Mouse (Mus musculus) lung, postnatal 0 days (tissue): Measurements from ENCODE around the gene Pdcd7. TPM values are rescaled to one million over a fixed set of nuclear protein-coding genes. Genes with fewer than 3 reads are reported as not detected.

Experiments used
- ATAC-seq: fragments of 200-750 bp; cut with Nextera tagmentation; 2 replicates; pipeline ENCODE4 v1.8.0; 2017; ENCODE audit warnings: moderate library complexity
- DNase-seq: peaks from one replicate; pipeline ENCODE4 v3.0.0-alpha.2; 2016; ENCODE audit warnings: low spot score
- H3K27ac ChIP-seq: fragments of 300-500 bp; sonication (generic); 2 replicates; pipeline ENCODE4 v1.5.1; 2014; ENCODE audit warnings: antibody characterized with exemption, mild to moderate bottlenecking, low read length, mixed read lengths
- H3K27me3 ChIP-seq: fragments of 300-500 bp; sonication (generic); replicated peaks from 2 replicates; pipeline ENCODE4 v1.6.1; 2014; ENCODE audit warnings: low read length, mixed read lengths; ENCODE audit not compliant: insufficient read depth
- H3K36me3 ChIP-seq: fragments of 300-500 bp; sonication (generic); 2 replicates; pipeline ENCODE4 v1.6.1; 2014; ENCODE audit warnings: low read length, mixed read lengths; ENCODE audit not compliant: insufficient read depth
- H3K4me1 ChIP-seq: fragments of 300-500 bp; sonication (generic); 2 replicates; pipeline ENCODE4 v1.6.1; 2014; ENCODE audit warnings: antibody characterized with exemption, low read depth, low read length, mixed read lengths; ENCODE audit not compliant: insufficient read depth
- H3K4me2 ChIP-seq: fragments of 300-500 bp; sonication (generic); replicated peaks from 2 replicates; pipeline ENCODE4 v1.6.1; 2014; ENCODE audit warnings: low read depth, mild to moderate bottlenecking, low read length, moderate library complexity, mixed read lengths
- H3K4me3 ChIP-seq: fragments of 300-500 bp; sonication (generic); 2 replicates; pipeline ENCODE4 v1.5.1; 2014; ENCODE audit warnings: low read depth, low read length
- H3K9ac ChIP-seq: fragments of 300-500 bp; sonication (generic); replicated peaks from 2 replicates; pipeline ENCODE4 v1.6.1; 2014; ENCODE audit warnings: low read depth, mild to moderate bottlenecking
- H3K9me3 ChIP-seq: fragments of 300-500 bp; sonication (generic); 2 replicates; pipeline ENCODE4 v1.6.1; 2016; ENCODE audit warnings: low read length, mixed read lengths
- CTCF ChIP-seq: IDR thresholded peaks from 2 replicates; pipeline ENCODE4 v1.5.1; 2016; ENCODE audit warnings: antibody characterized with exemption, mild to moderate bottlenecking
- EP300 ChIP-seq: IDR thresholded peaks from 2 replicates; pipeline ENCODE4 v1.6.1; 2016; ENCODE audit warnings: antibody characterized with exemption, mild to moderate bottlenecking, control low read depth
- WGBS: fragments of 180-500 bp; shearing (Covaris S2); extraction: QIAGEN DNeasy Blood & Tissue Kit; methylation state at CpG from one replicate; pipeline ENCODE4 v1.1.7; 2014; 5-methylcytosine and 5-hydroxymethylcytosine counted together
- polyA plus RNA-seq: library from polyadenylated mRNA; unstranded; fragments of >200 nt; fragmentation: Nextera tagmentation; extraction: Ambion mirVana; gene quantifications from 2 replicates; pipeline ENCODE4 v1.2.1, GENCODE M21; 2015

Gene Pdcd7
- polyA plus RNA-seq, 1 experiment from 2014 or later, result 8.6 TPM

DNA sequence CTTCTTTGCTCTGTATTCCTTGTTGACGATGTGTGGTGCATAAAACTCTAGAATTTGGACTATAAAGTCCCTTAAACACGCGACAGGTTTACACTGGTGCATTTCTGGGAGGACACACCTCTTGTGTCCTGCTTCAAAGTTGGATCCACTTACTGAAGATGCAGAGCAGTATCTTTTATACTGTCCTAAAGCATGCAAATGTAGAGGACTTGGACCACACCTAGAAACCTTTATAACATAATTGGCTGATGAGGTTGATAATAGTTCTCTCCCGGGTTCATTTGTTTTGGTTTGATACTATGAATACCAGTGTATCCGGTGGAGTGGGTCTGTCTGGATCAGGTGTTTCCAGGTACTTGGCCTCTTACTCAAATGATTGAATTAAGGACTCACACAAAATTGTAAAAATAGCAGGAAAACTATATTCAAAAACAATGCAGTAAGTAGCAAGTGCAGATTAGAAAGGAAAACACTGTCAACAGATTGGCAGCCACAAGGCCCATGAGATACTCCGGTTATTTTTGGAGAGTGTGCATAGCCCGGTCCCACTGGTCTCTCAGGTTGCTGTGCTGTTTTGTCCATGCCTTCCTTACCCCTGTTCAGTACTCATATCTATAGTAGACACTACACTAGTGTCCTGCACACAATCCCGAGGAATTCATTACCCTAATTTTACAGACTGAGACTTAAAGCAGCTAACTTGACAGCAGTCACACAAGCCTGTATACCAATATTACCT is 1.4 kb downstream of the Pdcd7 start:
- H3K27me3 ChIP-seq, result no peaks in the 10 kb centered on the region
- ATAC-seq, result no peak
- peak overlapping the region; percentile 98 for H3K27ac ChIP-seq
- H3K4me2 ChIP-seq, result peak overlapping the region; percentile 91
- peaks cover 10% of the 10 kb centered on the region for H3K4me1 ChIP-seq
- H3K9ac ChIP-seq, result peak overlapping the region; percentile 96
- DNase-seq, result peak; percentile 22
- TF ChIP-seq CTCF (no peak), EP300 (no peak)
- H3K9me3 ChIP-seq, result no peaks in the 10 kb centered on the region
- WGBS, result 31% methylated on average over 8 of the region's 8 CpGs
- H3K36me3 ChIP-seq, result no peaks in the 10 kb centered on the region
- H3K4me3 ChIP-seq, result peak overlapping the region; percentile 93

DNA sequence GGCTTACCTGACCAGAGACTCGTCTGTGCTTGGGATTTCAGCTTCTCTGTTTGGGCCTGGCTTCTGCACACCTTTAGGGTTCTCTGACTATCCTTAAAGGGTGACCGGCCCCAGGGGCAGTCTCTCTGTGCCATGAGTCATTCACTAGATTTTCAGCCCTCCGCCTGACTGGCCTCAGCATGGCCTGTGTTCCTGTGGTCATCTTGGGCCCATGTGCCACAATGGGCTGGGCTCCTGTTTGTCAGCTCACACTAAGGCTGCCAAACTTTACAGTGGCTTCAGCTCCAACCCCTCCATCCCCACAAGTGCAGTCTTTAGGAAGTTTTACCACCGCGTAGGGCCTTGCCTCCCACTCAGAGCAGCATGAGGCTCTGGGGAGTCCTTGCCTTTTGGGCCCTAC is 7.3 kb downstream of the Pdcd7 start:
- no peaks in the 10 kb centered on the region for H3K9me3 ChIP-seq
- ATAC-seq (no peak), DNase-seq (no peak)
- H3K27me3 ChIP-seq, result no peaks in the 10 kb centered on the region
- no peak overlapping the region for H3K4me3 ChIP-seq
- TF ChIP-seq CTCF (no peak), EP300 (no peak)
- 89% methylated on average over 5 of the region's 5 CpGs for WGBS
- no peak overlapping the region for H3K27ac ChIP-seq
- no peaks in the 10 kb centered on the region for H3K4me1 ChIP-seq
- no peak overlapping the region for H3K4me2 ChIP-seq
- H3K36me3 ChIP-seq, result peaks cover 19% of the 10 kb centered on the region
- no peak overlapping the region for H3K9ac ChIP-seq

DNA sequence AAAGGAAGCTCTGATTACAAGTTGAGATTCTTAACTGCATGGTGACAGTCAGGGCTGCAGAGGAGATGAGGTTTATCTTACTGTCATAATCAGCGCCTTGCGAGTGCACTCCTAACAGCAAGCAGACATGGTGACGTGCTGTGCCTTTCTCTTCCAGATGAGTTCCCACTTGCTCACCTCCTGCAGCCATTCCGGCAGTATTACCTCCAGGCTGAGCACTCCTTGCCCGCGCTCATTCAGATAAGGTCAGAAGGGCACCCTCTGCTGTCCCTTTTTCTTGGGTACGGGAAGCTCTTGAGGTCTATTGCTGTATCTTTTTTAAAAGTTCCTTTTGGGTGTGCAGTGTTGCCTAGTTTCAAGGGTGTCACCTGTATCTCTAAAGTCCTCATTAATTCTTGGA is 10.7 kb downstream of the Pdcd7 start:
- no peak for TF ChIP-seq EP300
- no peak for TF ChIP-seq CTCF
- no peak overlapping the region for H3K4me2 ChIP-seq

DNA sequence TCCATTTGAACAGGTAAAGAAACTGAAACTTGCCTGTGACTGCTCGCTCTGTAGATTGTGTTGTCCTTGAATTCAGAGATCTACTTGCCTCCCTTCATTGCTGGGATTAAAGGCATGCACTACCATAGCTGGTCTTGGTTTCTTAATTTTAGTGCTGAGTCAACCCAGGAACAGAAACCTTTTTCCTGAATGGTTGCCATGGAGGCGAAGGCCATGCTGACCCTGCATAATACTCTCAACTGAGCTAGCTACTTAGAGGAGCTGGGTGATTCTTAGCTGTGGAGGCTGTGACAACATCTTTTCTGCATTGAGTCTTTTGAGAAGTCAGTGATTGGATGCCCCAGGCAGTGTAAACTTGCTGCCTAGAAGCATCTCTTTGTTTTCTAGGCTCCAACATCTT is 11.1 kb downstream of the Pdcd7 start:
- Histone ChIP-seq H3K27ac (no peak overlapping the region), H3K36me3 (peaks cover 47% of the 10 kb centered on the region), H3K27me3 (no peaks in the 10 kb centered on the region), H3K4me2 (no peak overlapping the region), H3K4me1 (no peaks in the 10 kb centered on the region), H3K4me3 (no peak overlapping the region), H3K9me3 (no peaks in the 10 kb centered on the region), H3K9ac (no peak overlapping the region)
- 98% methylated on average over 2 of the region's 2 CpGs for WGBS
- TF ChIP-seq EP300 (no peak), CTCF (no peak)
- ATAC-seq, result no peak
- no peak for DNase-seq

More for the DNA sequence above, 10.7 kb downstream of the Pdcd7 start:
- Histone ChIP-seq H3K4me1 (no peaks in the 10 kb centered on the region), H3K9ac (no peak overlapping the region), H3K27me3 (no peaks in the 10 kb centered on the region), H3K9me3 (no peaks in the 10 kb centered on the region), H3K27ac (no peak overlapping the region), H3K4me3 (no peak overlapping the region), H3K36me3 (peaks cover 47% of the 10 kb centered on the region)
- DNase-seq (no peak), ATAC-seq (no peak)
- WGBS, result 79% methylated on average over 7 of the region's 7 CpGs

DNA sequence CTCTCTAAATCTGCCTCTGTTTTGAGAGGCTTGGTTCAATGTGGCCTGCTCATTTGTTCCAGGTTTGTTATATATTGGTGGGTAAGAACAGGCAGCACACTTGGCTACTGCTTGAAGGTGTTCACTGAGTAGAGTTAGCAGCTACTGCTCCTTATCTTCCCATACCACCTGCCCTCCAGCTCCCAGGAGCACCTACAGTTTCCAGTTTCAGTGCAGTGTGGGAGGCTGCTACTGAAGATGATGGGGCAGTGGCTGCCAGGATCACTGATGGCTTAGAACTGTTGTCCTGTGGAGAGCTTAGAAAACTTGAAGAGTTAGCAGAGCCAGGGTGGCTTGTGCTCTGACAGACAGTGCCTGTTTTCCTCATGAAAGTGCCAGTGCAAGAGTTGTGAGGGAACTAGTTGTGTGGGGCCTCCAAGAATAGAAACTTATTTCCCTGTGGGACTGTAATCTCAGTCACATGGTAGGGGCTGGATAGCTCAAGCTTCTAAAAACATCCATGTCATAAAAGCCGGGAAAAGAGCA is 13.1 kb downstream of the Pdcd7 start:
- no peak overlapping the region for H3K4me2 ChIP-seq
- WGBS, result 78% methylated on average over 1 of the region's 1 CpGs

GRCm38 (mm10) chr9:65360641-65361448 is 14.9 kb downstream of the Pdcd7 start, which contains the start of gene Ubap1l:
TSS of gene Ubap1l (plus strand) at chr9:65361041.
- TF ChIP-seq CTCF (no peak), EP300 (no peak)
- WGBS, result 71% methylated on average over 16 of the region's 16 CpGs
- Histone ChIP-seq H3K27me3 (no peaks in the 10 kb centered on the region), H3K36me3 (peaks cover 44% of the 10 kb centered on the region), H3K4me3 (no peak within 1 kb of the TSS), H3K9me3 (no peaks in the 10 kb centered on the region), H3K9ac (no peak within 1 kb of the TSS), H3K27ac (no peak within 1 kb of the TSS), H3K4me1 (no peaks in the 10 kb centered on the region), H3K4me2 (no peak within 1 kb of the TSS)
- peak; percentile 73 for DNase-seq
- ATAC-seq, result peak; percentile 80

More for the DNA sequence above, 13.1 kb downstream of the Pdcd7 start:
- Histone ChIP-seq H3K27ac (no peak overlapping the region), H3K4me3 (no peak overlapping the region), H3K36me3 (peaks cover 47% of the 10 kb centered on the region), H3K9ac (no peak overlapping the region), H3K27me3 (no peaks in the 10 kb centered on the region), H3K9me3 (no peaks in the 10 kb centered on the region), H3K4me1 (no peaks in the 10 kb centered on the region)
- DNase-seq (no peak), ATAC-seq (no peak)
- TF ChIP-seq CTCF (no peak), EP300 (no peak)
